Mouse (Mus musculus): ENCODE measurements around the gene Rorb. TPM values are rescaled to one million over a fixed set of nuclear protein-coding genes. Genes with fewer than 3 reads are reported as not detected.

The Rorb gene
- polyA plus RNA-seq, 1 experiment from 2014 or later, result 0.80 TPM

- H3K27me3 ChIP-seq (replicated peaks; ENCODE audit: control insufficient read depth, insufficient read depth, low read length), result no peaks in the 10 kb centered on the region
- peak overlapping the region; percentile 39 for H3K4me2 ChIP-seq (ENCODE audit: low read length)
- no peaks in the 10 kb centered on the region for H3K36me3 ChIP-seq (ENCODE audit: control insufficient read depth, insufficient read depth, low read length)
- ATAC-seq (replicated peaks; ENCODE audit: low FRiP score, low TSS enrichment, low read depth) (no peak), DNase-seq (ENCODE audit: low spot score) (no peak)
- no peaks in the 10 kb centered on the region for H3K9me3 ChIP-seq (ENCODE audit: control insufficient read depth, low read length)
- 15% methylated on average over 11 of the region's 11 CpGs for WGBS
- H3K9ac ChIP-seq (ENCODE audit: low read length), result no peak overlapping the region
- no peak overlapping the region for H3K27ac ChIP-seq (ENCODE audit: low read depth)
- H3K4me1 ChIP-seq (replicated peaks; ENCODE audit: control insufficient read depth, insufficient read depth, low read length), result peaks cover 5% of the 10 kb centered on the region; the same call in 1 of the 2 replicates
- no peak overlapping the region for H3K4me3 ChIP-seq (ENCODE audit: low read depth, low read length)
Observed at GRCm38 (mm10) chr19:18889117-18889627, 221.8 kb downstream of the Rorb start.

DNA sequence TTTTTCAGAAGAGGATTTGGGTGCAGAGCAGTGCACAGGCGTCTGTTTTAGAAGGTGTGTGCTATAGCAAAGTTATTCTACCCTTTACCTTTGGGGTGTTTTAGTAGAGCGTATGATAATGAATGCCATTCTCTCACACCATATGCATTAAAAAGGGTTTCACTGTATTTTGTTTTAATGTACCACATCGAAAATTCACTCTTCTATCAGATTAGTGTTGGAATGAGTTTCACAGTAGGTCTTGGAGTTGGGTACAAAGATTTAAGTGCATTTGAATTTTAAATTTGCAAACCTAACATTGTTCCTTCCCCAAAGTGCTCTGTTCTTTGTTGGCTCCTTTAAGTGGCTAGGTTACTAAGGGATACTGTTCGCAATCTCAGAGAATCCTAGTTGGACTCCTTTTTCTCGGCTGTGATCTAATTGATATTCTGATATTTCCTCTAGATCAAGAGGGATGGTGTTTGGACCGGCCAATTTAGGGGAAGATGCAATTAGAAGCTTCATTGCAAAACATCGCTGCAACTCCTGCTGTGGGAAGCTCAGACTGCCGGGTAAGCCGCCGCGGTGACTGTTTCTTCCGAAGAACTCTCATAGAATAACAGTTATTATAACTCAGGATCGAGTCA is 222.4 kb downstream of the Rorb start:
- Histone ChIP-seq H3K36me3 (ENCODE audit: control insufficient read depth, insufficient read depth, low read length) (no peaks in the 10 kb centered on the region), H3K27me3 (replicated peaks; ENCODE audit: control insufficient read depth, insufficient read depth, low read length) (no peaks in the 10 kb centered on the region), H3K9me3 (ENCODE audit: control insufficient read depth, low read length) (no peaks in the 10 kb centered on the region), H3K9ac (ENCODE audit: low read length) (0 out of 2 replicates have a peak overlapping the region, but pooled peaks have one; percentile 17), H3K4me3 (ENCODE audit: low read depth, low read length) (no peak overlapping the region), H3K4me1 (replicated peaks; ENCODE audit: control insufficient read depth, insufficient read depth, low read length) (peaks cover 5% of the 10 kb centered on the region; the same call in 1 of the 2 replicates), H3K27ac (ENCODE audit: low read depth) (no peak overlapping the region), H3K4me2 (ENCODE audit: low read length) (peak overlapping the region; percentile 39)
- 42% methylated on average over 13 of the region's 13 CpGs for WGBS
- no peak for DNase-seq (ENCODE audit: low spot score)
- ATAC-seq (replicated peaks; ENCODE audit: low FRiP score, low TSS enrichment, low read depth), result no peak

DNA sequence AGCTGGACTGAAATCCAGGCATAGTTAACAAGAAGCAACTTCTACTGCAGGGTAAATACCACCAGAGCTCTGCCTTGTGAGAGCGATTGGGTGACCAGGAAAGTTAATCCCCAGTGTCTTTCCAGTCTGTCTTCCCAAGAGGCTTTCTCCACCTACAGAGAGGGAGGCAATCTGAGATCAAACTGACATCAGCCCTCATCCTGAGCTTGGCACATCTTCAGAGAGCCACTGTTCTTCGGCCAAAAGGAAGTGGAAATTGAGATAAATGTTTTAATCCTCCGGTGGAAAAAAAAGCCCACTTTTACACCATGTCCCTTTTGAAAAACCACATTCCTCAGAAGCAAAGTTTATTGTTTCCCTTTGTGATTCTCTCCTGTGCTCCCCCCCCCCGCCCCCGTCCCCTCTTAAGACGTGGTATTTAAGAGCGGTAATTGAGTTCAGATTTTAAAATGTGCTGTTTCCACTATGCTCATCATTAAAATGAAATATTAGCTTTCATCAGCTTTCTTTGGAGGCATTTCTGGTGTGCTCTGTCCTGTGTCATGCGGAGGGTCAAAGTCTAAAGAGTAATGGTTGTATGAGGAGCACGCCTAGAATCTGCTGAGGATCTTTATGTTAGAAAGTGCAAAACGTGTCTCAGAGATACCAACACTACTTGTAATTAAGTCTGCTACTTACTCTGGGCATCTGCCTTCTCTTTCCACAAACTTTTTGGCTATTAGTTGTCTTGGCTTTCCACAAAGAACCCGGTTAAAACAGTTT is 223.2 kb downstream of the Rorb start:
- DNase-seq (ENCODE audit: low spot score) (no peak), ATAC-seq (replicated peaks; ENCODE audit: low FRiP score, low TSS enrichment, low read depth) (no peak)
- H3K4me2 ChIP-seq (ENCODE audit: low read length), result no peak overlapping the region
- H3K27me3 ChIP-seq (replicated peaks; ENCODE audit: control insufficient read depth, insufficient read depth, low read length), result no peaks in the 10 kb centered on the region
- peaks cover 5% of the 10 kb centered on the region; the same call in 1 of the 2 replicates for H3K4me1 ChIP-seq (replicated peaks; ENCODE audit: control insufficient read depth, insufficient read depth, low read length)
- no peak overlapping the region for H3K4me3 ChIP-seq (ENCODE audit: low read depth, low read length)
- no peak overlapping the region for H3K9ac ChIP-seq (ENCODE audit: low read length)
- H3K36me3 ChIP-seq (ENCODE audit: control insufficient read depth, insufficient read depth, low read length), result no peaks in the 10 kb centered on the region
- no peaks in the 10 kb centered on the region for H3K9me3 ChIP-seq (ENCODE audit: control insufficient read depth, low read length)
- H3K27ac ChIP-seq (ENCODE audit: low read depth), result no peak overlapping the region
- WGBS, result 44% methylated on average over 11 of the region's 11 CpGs

- 70% methylated on average over 5 of the region's 5 CpGs for WGBS
- Histone ChIP-seq H3K27me3 (replicated peaks; ENCODE audit: control insufficient read depth, insufficient read depth, low read length) (no peaks in the 10 kb centered on the region), H3K9me3 (ENCODE audit: control insufficient read depth, low read length) (no peaks in the 10 kb centered on the region), H3K27ac (ENCODE audit: low read depth) (no peak overlapping the region), H3K4me3 (ENCODE audit: low read depth, low read length) (no peak overlapping the region), H3K36me3 (ENCODE audit: control insufficient read depth, insufficient read depth, low read length) (no peaks in the 10 kb centered on the region), H3K9ac (ENCODE audit: low read length) (no peak overlapping the region), H3K4me1 (replicated peaks; ENCODE audit: control insufficient read depth, insufficient read depth, low read length) (no peaks in the 10 kb centered on the region), H3K4me2 (ENCODE audit: low read length) (no peak overlapping the region)
- DNase-seq (ENCODE audit: low spot score), result no peak
- ATAC-seq (replicated peaks; ENCODE audit: low FRiP score, low TSS enrichment, low read depth), result no peak
Observed at GRCm38 (mm10) chr19:18881162-18881561, 229.8 kb downstream of the Rorb start.

Measured in intestine, embryonic 14.5 days (tissue).